Mouse (Mus musculus) testis, adult 2 months (tissue): ENCODE data around the gene Zfp790.

Experiments
- CTCF ChIP-seq: fragments of 200-500 bp; IDR thresholded peaks from 2 replicates; pipeline ENCODE4 v1.5.1; 2012; ENCODE audit warnings: low read depth, mild to moderate bottlenecking, inconsistent platforms, low read length, moderate library complexity; ENCODE audit not compliant: control insufficient read depth, insufficient read depth, insufficient replicate concordance
- POLR2A ChIP-seq: fragments of 200-500 bp; IDR thresholded peaks from 2 replicates; pipeline ENCODE4 v1.6.1; 2012; ENCODE audit warnings: low read depth, mild to moderate bottlenecking, inconsistent platforms, low read length, moderate library complexity; ENCODE audit not compliant: control insufficient read depth

DNA sequence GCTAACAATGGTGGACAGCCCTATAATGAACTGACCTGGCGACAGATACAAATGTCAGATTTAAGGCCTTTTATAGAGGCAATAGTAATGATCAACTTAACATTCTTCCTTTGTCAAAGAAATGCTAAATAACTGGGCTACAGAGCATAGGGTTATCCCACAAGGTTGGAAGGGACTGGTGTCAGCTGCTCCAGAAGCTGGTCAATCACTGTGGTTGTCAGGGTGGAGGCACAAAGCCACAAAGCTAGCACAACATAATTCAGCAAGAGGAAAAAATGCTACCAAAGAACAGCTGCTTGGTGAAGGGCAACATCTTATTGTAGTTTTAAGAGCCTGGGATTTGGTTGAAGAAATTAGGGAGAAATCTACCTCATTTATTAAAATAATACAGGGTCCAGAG is 3.7 kb upstream of the Zfp790 start:
- TF ChIP-seq POLR2A (no peak), CTCF (no peak)
